Mouse (Mus musculus) lung, adult 2 months (tissue): ENCODE results near the gene 6430571L13Rik.

Experiments used
- CTCF ChIP-seq: fragments of 200-500 bp; IDR thresholded peaks from 2 replicates; pipeline ENCODE4 v1.5.1; 2011; ENCODE audit warnings: mild to moderate bottlenecking, low read length, control low read depth; ENCODE audit not compliant: insufficient read depth
- POLR2A ChIP-seq: fragments of 200-500 bp; IDR thresholded peaks from 2 replicates; pipeline ENCODE4 v1.6.1; 2011; ENCODE audit warnings: low read depth, mild to moderate bottlenecking, control low read depth, low read length, borderline replicate concordance; ENCODE audit errors: extremely low read depth

GRCm38 (mm10) chr9:107296041-107296440, 44.4 kb upstream of the 6430571L13Rik start:
- TF ChIP-seq POLR2A = no peak
- no peak for TF ChIP-seq CTCF
